Mouse (Mus musculus) cortical plate, adult 2 months (tissue): ENCODE results near the gene Rnf222. TPM values are rescaled to one million over a fixed set of nuclear protein-coding genes. Genes with fewer than 3 reads are reported as not detected.

Experiments
- H3K27ac ChIP-seq: fragments of 200-500 bp; 2 replicates; pipeline ENCODE4 v1.5.1; 2012; ENCODE audit warnings: low read length, control low read depth, inconsistent platforms; ENCODE audit not compliant: insufficient read depth
- H3K4me1 ChIP-seq: fragments of 200-500 bp; 2 replicates; pipeline ENCODE4 v1.6.1; 2011; ENCODE audit warnings: low read length; ENCODE audit not compliant: control insufficient read depth, insufficient read depth
- H3K4me3 ChIP-seq: fragments of 200-500 bp; 2 replicates; pipeline ENCODE4 v1.5.1; 2011; ENCODE audit warnings: mild to moderate bottlenecking, low read length, control low read depth; ENCODE audit not compliant: insufficient read depth
- CTCF ChIP-seq: fragments of 200-500 bp; IDR thresholded peaks from 2 replicates; pipeline ENCODE4 v1.5.1; 2011; ENCODE audit warnings: mild to moderate bottlenecking, control low read depth, low read length; ENCODE audit not compliant: insufficient read depth; ENCODE audit errors: extremely low read depth
- POLR2A ChIP-seq: fragments of 200-500 bp; IDR thresholded peaks from 2 replicates; pipeline ENCODE4 v1.6.1; 2011; ENCODE audit warnings: mild to moderate bottlenecking, low read length, control low read depth; ENCODE audit not compliant: insufficient read depth; ENCODE audit errors: extremely low read depth
- polyA plus RNA-seq: library from polyadenylated mRNA; depleted of rRNA; stranded (reverse); fragments of >200 nt; gene quantifications from 2 replicates; pipeline ENCODE4 v1.2.3, GENCODE M21; 2012; rRNA removed

Gene Rnf222
- polyA plus RNA-seq: 0.04 and 0.06 TPM in 2 replicates

DNA sequence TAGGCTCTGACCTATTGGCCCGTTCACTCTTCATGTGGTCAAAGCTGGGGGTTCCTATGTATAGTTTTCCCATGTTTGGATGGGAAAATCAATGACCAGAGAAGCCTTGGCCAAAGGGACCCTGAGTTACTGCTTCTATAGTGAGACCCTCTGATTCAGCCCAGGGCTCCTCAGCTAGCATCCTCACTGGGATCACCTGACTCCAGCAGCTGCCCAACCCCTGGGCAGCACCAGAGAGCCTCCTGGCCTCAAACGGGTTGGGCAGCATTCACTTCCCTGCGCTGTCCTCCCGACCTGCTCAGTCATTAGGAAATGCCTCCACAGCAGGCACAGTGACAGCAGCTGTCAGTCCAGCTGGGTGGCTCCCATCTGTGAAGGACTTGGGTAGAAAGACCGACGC, at the start of gene Rnf222:
Rnf222 (plus strand) TSS at position 301 of the 400 bp plus-strand sequence.
- Histone ChIP-seq H3K4me1 (no peaks in the 10 kb centered on the region), H3K27ac (no peak within 1 kb of the TSS), H3K4me3 (no peak within 1 kb of the TSS)
- TF ChIP-seq POLR2A: no peak
- no peak for TF ChIP-seq CTCF

- Histone ChIP-seq H3K4me3 (no peak overlapping the region), H3K27ac (no peak overlapping the region), H3K4me1 (no peaks in the 10 kb centered on the region)
- TF ChIP-seq POLR2A (no peak), CTCF (no peak)
Measured at GRCm38 (mm10) chr11:68839606-68840005, 48.7 kb upstream of the Rnf222 start.

DNA sequence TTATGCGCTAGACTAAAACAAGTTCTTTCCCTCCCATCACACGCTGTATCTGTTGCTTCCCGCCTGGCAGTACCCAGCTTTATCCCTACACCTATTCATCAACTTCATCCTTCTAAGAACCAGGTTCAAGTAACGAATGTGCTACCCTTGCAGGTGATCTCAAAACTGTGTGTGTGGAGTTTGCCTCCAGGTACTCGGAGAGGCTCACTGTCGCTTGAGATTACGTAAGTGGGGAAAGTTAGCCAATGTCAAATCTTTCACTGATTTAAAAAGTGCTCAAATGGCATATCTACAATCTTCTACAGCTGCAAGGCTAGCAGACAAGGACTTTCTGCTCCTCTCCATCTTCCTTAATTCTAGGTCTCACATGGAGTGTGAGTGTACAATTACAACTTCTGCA, 37.5 kb upstream of the Rnf222 start:
- Histone ChIP-seq H3K27ac (no peak overlapping the region), H3K4me3 (peak overlapping the region; percentile 49), H3K4me1 (peaks cover 13% of the 10 kb centered on the region)
- TF ChIP-seq CTCF (no peak), POLR2A (no peak)

- Histone ChIP-seq H3K27ac (peak overlapping the region; percentile 66; the same call in 1 of the 2 replicates), H3K4me3 (peak overlapping the region; percentile 49), H3K4me1 (peaks cover 13% of the 10 kb centered on the region)
- TF ChIP-seq CTCF: no peak
- TF ChIP-seq POLR2A: no peak
Measured at GRCm38 (mm10) chr11:68851644-68852485, 36.5 kb upstream of the Rnf222 start.

DNA sequence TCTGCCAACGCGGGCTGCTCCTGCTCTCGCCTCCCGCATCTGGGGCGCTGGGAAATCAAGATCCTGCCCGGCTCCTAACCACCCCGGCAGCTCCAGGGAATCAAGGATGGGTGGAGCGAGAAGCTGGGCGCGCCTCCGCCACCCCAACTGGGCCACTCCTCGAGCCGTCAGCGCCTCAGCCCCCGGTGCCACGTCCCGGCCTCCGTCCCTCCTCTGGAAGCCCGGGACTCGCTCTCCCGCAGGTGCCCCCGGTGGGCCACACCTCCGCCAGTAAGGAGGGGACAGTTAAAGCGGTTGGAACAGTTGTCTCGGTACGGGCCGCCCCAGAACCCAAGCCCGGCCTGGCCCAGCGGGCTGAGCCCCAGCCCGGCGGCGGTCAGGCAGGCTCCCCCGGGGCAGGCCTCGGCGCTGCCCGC, 35.9 kb upstream of the Rnf222 start:
- H3K27ac ChIP-seq: peak overlapping the region; percentile 66
- peak overlapping the region; percentile 49 for H3K4me3 ChIP-seq
- H3K4me1 ChIP-seq: peaks cover 13% of the 10 kb centered on the region
- TF ChIP-seq POLR2A: no peak
- TF ChIP-seq CTCF: no peak

GRCm38 (mm10) chr11:68852932-68853409, 35.4 kb upstream of the Rnf222 start:
- Histone ChIP-seq H3K27ac (peak overlapping the region; percentile 66), H3K4me1 (peaks cover 13% of the 10 kb centered on the region), H3K4me3 (peak overlapping the region; percentile 49)
- TF ChIP-seq CTCF: no peak
- peak; percentile 84 for TF ChIP-seq POLR2A

GRCm38 (mm10) chr11:68853611-68854401, 34.5 kb upstream of the Rnf222 start:
- Histone ChIP-seq H3K27ac (peak overlapping the region; percentile 20; the same call in 1 of the 2 replicates), H3K4me1 (peaks cover 13% of the 10 kb centered on the region), H3K4me3 (peak overlapping the region; percentile 49)
- TF ChIP-seq POLR2A: no peak
- TF ChIP-seq CTCF: no peak

GRCm38 (mm10) chr11:68854621-68855020, 33.7 kb upstream of the Rnf222 start:
- no peak overlapping the region for H3K4me3 ChIP-seq
- TF ChIP-seq POLR2A (no peak), CTCF (no peak)
- peaks cover 11% of the 10 kb centered on the region for H3K4me1 ChIP-seq
- H3K27ac ChIP-seq: no peak overlapping the region

GRCm38 (mm10) chr11:68857329-68857728, 31.0 kb upstream of the Rnf222 start:
- TF ChIP-seq CTCF: no peak
- TF ChIP-seq POLR2A: no peak
- H3K27ac ChIP-seq: no peak overlapping the region
- H3K4me3 ChIP-seq: no peak overlapping the region
- H3K4me1 ChIP-seq: peaks cover 3% of the 10 kb centered on the region
